Mouse (Mus musculus): ENCODE data around the gene Syt2.

DNA sequence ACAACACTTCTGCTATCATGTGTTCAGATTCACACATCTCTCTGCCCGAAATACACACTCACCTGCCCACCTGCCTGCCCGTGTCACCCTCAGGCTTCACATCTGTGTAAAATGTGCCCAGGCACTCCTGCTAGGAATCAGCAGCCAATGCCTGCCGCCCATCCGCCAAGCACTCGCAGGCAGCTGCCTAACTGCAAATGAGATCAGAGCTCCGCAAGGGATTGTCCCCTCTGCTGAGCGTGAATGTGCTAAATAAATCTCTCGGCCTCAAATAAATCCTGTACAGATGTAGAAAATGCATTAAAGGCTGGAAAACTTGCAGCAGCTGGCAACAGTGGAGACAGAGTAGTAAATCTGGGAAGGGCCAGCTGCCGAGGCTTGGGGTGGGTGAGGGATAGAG is 36.0 kb downstream of the Syt2 start:
- TF ChIP-seq CTCF (IDR thresholded peaks at IDR 0.05; ENCODE audit: low read depth) = no peak
- no peak for TF ChIP-seq EP300 (IDR thresholded peaks at IDR 0.05; ENCODE audit: low read depth)

Data from liver, embryonic 14.5 days (tissue).